Mouse (Mus musculus): ENCODE measurements around the gene Tulp2. TPM values are rescaled to one million over a fixed set of nuclear protein-coding genes. Genes with fewer than 3 reads are reported as not detected.
"Not testable (repeated sequence)": the region's sequence is repeated elsewhere in the genome, so short reads cannot be mapped to it uniquely, and the experiment has no call there.

Gene Tulp2
- polyA plus RNA-seq, 1 experiment from 2014 or later, result 0.15 TPM

- Histone ChIP-seq H3K9ac (replicated peaks) (no peak overlapping the region), H3K9me3 (replicated peaks) (no peaks in the 10 kb centered on the region), H3K27me3 (replicated peaks) (no peaks in the 10 kb centered on the region), H3K4me2 (no peak overlapping the region), H3K27ac (replicated peaks) (no peak overlapping the region), H3K4me1 (0 out of 2 replicates have a peak, but pooled peaks cover 2% of the 10 kb centered on the region), H3K36me3 (no peaks in the 10 kb centered on the region), H3K4me3 (replicated peaks) (no peak overlapping the region)
- WGBS, result 50% methylated on average over 1 of the region's 1 CpGs
- no peak for ATAC-seq (ENCODE audit: low FRiP score)
Observed at GRCm38 (mm10) chr7:45476453-45476852, 5.2 kb upstream of the Tulp2 start.

DNA sequence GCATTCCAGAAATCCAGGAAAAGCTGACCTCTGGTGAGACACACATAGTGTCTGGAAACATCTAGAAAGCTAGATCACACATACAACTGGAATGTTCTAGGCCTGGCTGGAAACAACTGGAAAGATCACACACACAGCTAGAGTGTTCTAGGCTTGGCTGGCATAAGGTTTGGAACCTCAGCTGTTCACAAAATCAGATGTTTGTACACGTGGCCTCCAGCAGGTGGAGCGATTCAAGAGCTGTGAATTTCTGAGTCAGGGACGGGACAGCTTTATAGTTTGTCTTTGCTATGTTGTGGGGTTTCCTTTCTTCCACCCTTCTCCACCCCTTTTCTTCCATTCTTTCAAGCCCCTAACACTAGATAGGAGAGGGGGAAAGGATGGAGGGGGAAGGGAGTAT, 4.7 kb upstream of the Tulp2 start:
- H3K4me3 ChIP-seq (replicated peaks), result no peak overlapping the region
- no peak overlapping the region for H3K4me2 ChIP-seq
- H3K27me3 ChIP-seq (replicated peaks), result no peaks in the 10 kb centered on the region
- 9% methylated on average over 3 of the region's 3 CpGs for WGBS
- no peak for ATAC-seq (ENCODE audit: low FRiP score)
- no peak overlapping the region for H3K9ac ChIP-seq (replicated peaks)
- no peak overlapping the region for H3K27ac ChIP-seq (replicated peaks)
- no peaks in the 10 kb centered on the region for H3K9me3 ChIP-seq (replicated peaks)
- H3K36me3 ChIP-seq, result no peaks in the 10 kb centered on the region
- H3K4me1 ChIP-seq, result 0 out of 2 replicates have a peak, but pooled peaks cover 2% of the 10 kb centered on the region

DNA sequence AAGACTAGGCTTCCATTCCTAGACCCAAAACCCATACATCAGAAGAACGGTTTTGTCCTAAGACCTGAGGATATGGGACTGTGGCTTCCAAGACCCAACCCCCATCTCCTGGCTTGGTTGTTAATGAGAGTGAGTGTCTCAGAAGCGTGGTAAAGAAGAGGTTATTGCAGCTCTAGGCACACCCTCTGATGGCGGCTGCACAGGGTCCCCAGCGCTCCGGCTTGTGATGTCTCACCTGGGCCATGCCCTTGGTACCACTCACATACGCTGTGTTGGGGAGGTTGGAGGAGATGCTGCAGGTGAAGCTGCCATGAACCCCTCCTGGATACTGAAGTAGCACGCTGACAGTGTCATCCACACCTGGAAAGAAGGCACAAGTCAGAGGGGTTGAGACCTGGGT, 2.9 kb upstream of the Tulp2 start:
- 93% methylated on average over 7 of the region's 7 CpGs for WGBS
- Histone ChIP-seq H3K4me1 (0 out of 2 replicates have a peak, but pooled peaks cover 2% of the 10 kb centered on the region), H3K27ac (replicated peaks) (no peak overlapping the region), H3K4me2 (no peak overlapping the region), H3K9ac (replicated peaks) (no peak overlapping the region), H3K36me3 (no peaks in the 10 kb centered on the region), H3K27me3 (replicated peaks) (no peaks in the 10 kb centered on the region), H3K4me3 (replicated peaks) (no peak overlapping the region), H3K9me3 (replicated peaks) (no peaks in the 10 kb centered on the region)
- ATAC-seq (ENCODE audit: low FRiP score), result no peak

- not testable (repeated sequence) for H3K36me3 ChIP-seq; H3K27me3 ChIP-seq (replicated peaks); ATAC-seq (ENCODE audit: low FRiP score); H3K9me3 ChIP-seq (replicated peaks); H3K4me1 ChIP-seq; H3K4me2 ChIP-seq; H3K4me3 ChIP-seq (replicated peaks); H3K27ac ChIP-seq (replicated peaks); H3K9ac ChIP-seq (replicated peaks)
- 68% methylated on average over 4 of the region's 4 CpGs for WGBS
Observed at GRCm38 (mm10) chr7:45480310-45480709, 1.4 kb upstream of the Tulp2 start.

DNA sequence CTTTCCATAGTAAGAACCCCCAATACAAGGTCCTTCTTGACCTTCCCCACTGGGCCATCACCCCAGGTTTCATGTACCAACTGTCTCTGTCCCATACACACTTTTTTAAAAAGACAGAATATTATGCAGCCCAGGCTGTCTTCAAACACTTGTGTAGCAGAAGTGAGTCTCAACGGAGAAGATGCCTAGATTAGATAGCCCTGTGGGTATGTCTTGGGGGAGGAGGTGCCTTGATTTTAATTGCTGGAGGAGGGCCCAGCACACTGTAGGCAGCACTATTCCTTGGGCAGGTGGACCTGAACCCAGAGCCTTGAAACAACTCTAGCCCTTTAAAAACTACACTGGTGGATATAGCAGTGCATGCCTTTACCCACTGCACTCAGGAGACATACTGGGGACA, 489 bp downstream of the Tulp2 start:
- no peaks in the 10 kb centered on the region for H3K36me3 ChIP-seq
- WGBS, result 91% methylated on average over 1 of the region's 1 CpGs
- no peaks in the 10 kb centered on the region for H3K27me3 ChIP-seq (replicated peaks)
- no peak overlapping the region for H3K27ac ChIP-seq (replicated peaks)
- H3K4me3 ChIP-seq (replicated peaks), result no peak overlapping the region
- no peaks in the 10 kb centered on the region for H3K9me3 ChIP-seq (replicated peaks)
- H3K9ac ChIP-seq (replicated peaks), result no peak overlapping the region
- 0 out of 2 replicates have a peak, but pooled peaks cover 1% of the 10 kb centered on the region for H3K4me1 ChIP-seq
- ATAC-seq (ENCODE audit: low FRiP score), result no peak
- no peak overlapping the region for H3K4me2 ChIP-seq

- not testable (repeated sequence) for H3K27me3 ChIP-seq (replicated peaks); H3K9ac ChIP-seq (replicated peaks); H3K27ac ChIP-seq (replicated peaks); H3K9me3 ChIP-seq (replicated peaks); H3K4me2 ChIP-seq; H3K36me3 ChIP-seq; ATAC-seq (ENCODE audit: low FRiP score); H3K4me3 ChIP-seq (replicated peaks)
- WGBS, result 97% methylated on average over 5 of the region's 5 CpGs
- H3K4me1 ChIP-seq, result peaks cover 22% of the 10 kb centered on the region
Observed at GRCm38 (mm10) chr7:45484985-45485384, 3.3 kb downstream of the Tulp2 start.

GRCm38 (mm10) chr7:45486158-45486557, 4.5 kb downstream of the Tulp2 start:
- no peak for ATAC-seq (ENCODE audit: low FRiP score)
- no peak overlapping the region for H3K4me3 ChIP-seq (replicated peaks)
- peaks cover 33% of the 10 kb centered on the region for H3K4me1 ChIP-seq
- no peak overlapping the region for H3K9ac ChIP-seq (replicated peaks)
- no peaks in the 10 kb centered on the region for H3K9me3 ChIP-seq (replicated peaks)
- H3K27me3 ChIP-seq (replicated peaks), result no peaks in the 10 kb centered on the region
- H3K36me3 ChIP-seq, result no peaks in the 10 kb centered on the region
- no peak overlapping the region for H3K27ac ChIP-seq (replicated peaks)
- no peak overlapping the region for H3K4me2 ChIP-seq
- 84% methylated on average over 7 of the region's 7 CpGs for WGBS

DNA sequence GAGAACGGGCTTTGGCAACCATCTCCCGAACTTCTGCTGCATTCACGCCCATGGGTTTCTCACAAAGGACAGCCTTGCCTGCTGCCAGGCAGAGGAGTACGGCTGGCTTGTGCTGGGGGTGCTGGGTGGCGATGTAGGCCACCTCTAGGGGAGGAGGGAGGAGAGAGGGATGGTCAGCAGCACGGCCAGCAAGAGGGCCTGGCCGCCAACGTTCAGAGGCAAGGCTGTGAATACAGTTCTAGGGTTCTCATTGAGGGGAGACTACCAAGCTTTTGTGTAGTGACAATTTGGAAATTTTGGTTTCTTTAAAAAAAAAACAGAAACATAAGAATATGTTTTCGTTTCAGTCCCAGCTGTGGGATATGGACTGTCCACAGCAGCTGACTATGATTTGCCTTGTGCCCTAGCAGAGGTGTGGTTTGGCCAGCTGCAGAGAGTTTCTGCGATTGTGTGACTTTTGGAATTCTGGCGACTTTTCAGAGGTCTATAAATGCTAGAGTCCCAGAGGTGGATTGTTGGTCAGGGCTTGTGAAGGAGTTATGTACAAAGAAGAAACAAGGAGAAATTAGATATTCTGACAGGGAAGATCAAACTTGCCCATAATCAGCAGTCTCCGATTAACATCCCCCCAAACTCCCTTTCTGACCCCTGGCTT, 5.2 kb downstream of the Tulp2 start, which contains the start of gene Gm45808:
TSS of gene Gm45808 (minus strand) at position 51 of the 655 bp plus-strand sequence.
- H3K36me3 ChIP-seq, result 0 out of 2 replicates have a peak, but pooled peaks cover 2% of the 10 kb centered on the region
- ATAC-seq (ENCODE audit: low FRiP score), result no peak
- H3K9ac ChIP-seq (replicated peaks), result no peak within 1 kb of the TSS
- H3K4me1 ChIP-seq, result peaks cover 37% of the 10 kb centered on the region
- H3K4me3 ChIP-seq (replicated peaks), result no peak within 1 kb of the TSS
- peak within 1 kb of the TSS; percentile 83; the same call in 1 of the 2 replicates for H3K27ac ChIP-seq (replicated peaks)
- 83% methylated on average over 12 of the region's 12 CpGs for WGBS
- H3K4me2 ChIP-seq, result no peak within 1 kb of the TSS
- no peaks in the 10 kb centered on the region for H3K9me3 ChIP-seq (replicated peaks)
- H3K27me3 ChIP-seq (replicated peaks), result no peaks in the 10 kb centered on the region

DNA sequence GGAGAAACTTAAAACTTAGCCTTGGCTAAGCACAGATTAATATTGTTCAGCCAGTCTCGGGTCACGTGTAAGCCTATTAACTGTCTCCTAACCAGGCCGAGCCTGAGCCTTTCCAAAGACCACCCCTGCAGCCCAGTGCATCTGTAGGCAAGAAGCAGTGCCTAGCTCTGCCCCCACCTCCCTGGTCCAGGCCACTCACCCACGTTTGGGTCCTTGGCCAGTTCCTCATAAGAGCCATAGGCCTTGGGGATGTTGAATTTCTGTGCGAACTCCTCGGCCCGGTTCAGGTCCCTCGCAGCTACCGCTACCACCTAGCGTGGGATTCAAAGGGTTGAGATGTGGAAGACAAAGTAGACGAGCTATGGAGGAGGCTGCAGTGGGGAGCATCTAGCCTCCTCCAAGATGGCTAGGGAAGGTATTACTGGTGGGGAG, 6.2 kb downstream of the Tulp2 start:
- Histone ChIP-seq H3K4me2 (peak overlapping the region; percentile 62), H3K4me1 (peaks cover 37% of the 10 kb centered on the region), H3K9me3 (replicated peaks) (no peaks in the 10 kb centered on the region), H3K27ac (replicated peaks) (peak overlapping the region; percentile 83), H3K27me3 (replicated peaks) (no peaks in the 10 kb centered on the region), H3K4me3 (replicated peaks) (peak overlapping the region; percentile 40), H3K36me3 (peaks cover 6% of the 10 kb centered on the region), H3K9ac (replicated peaks) (peak overlapping the region; percentile 24; the same call in 1 of the 2 replicates)
- ATAC-seq (ENCODE audit: low FRiP score), result peak; percentile 68
- WGBS, result 27% methylated on average over 11 of the region's 11 CpGs

DNA sequence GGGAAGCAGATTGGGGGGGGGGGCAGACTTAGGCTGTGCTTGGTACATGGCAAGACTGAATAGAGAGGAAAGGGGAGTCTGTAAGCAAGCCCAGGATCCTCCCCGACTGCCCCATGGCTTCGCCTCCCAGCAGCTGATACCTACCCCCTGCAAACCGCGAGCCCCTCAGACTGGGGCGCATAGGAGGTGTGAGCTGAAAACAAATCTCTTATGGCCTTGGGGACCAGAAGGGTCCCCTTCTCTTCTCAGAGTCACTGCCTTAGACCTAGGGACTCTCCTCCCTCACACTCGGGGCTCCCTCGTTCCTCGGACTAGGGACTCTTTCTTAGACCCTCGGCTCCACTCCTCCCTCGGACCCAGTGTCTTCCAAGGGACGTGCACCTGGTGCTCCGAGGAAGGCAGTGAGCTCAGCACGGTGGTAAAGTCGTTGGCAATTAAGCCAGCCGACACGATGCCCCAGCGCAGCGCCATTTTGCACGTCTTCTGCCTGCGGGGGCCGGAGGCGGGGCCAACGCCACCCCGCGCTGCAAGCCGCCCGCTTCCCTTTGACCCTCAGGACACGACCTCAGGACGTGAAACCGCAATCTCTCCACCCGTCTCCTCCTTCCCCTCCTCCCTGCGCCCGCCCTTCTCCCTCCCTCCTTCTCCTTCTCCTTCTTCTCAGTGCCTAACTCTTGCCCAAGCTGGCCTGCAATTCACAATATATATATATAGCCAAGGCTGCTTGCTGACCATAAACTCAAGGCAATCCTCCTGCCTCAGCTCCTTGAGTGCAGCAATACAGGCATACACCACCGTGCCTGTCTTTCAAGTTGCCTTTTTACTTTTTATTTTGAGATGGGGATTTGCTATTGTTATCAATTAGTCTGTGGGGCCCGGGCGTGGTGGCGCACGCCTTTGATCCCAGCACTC, 6.9 kb downstream of the Tulp2 start, which contains the start of gene Dhdh:
TSS of gene Dhdh (minus strand) at position 513 of the 912 bp plus-strand sequence.
- Histone ChIP-seq H3K9me3 (replicated peaks) (no peaks in the 10 kb centered on the region), H3K4me2 (peak within 1 kb of the TSS; percentile 62), H3K4me1 (peaks cover 37% of the 10 kb centered on the region), H3K9ac (replicated peaks) (peak within 1 kb of the TSS; percentile 24), H3K27ac (replicated peaks) (peak within 1 kb of the TSS; percentile 83), H3K4me3 (replicated peaks) (peak within 1 kb of the TSS; percentile 40), H3K36me3 (peaks cover 13% of the 10 kb centered on the region), H3K27me3 (replicated peaks) (no peaks in the 10 kb centered on the region)
- 8% methylated on average over 38 of the region's 38 CpGs for WGBS
- ATAC-seq (ENCODE audit: low FRiP score), result peak; percentile 74

GRCm38 (mm10) chr7:45489578-45489977, 7.9 kb downstream of the Tulp2 start:
- Histone ChIP-seq H3K4me1 (peaks cover 37% of the 10 kb centered on the region), H3K27ac (replicated peaks) (no peak overlapping the region), H3K4me3 (replicated peaks) (no peak overlapping the region), H3K9me3 (replicated peaks) (no peaks in the 10 kb centered on the region), H3K36me3 (peaks cover 23% of the 10 kb centered on the region), H3K9ac (replicated peaks) (no peak overlapping the region), H3K27me3 (replicated peaks) (no peaks in the 10 kb centered on the region), H3K4me2 (no peak overlapping the region)
- 63% methylated on average over 7 of the region's 7 CpGs for WGBS
- no peak for ATAC-seq (ENCODE audit: low FRiP score)

Data from neural tube, embryonic 15.5 days (tissue).